Mouse (Mus musculus): ENCODE results near the gene Il17rd. TPM values are rescaled to one million over a fixed set of nuclear protein-coding genes. Genes with fewer than 3 reads are reported as not detected.

Il17rd gene
- polyA plus RNA-seq, 1 experiment from 2014 or later: 0.17 TPM

GRCm38 (mm10) chr14:27022876-27023275, 15.9 kb upstream of the Il17rd start:
- Histone ChIP-seq H3K4me1 (replicated peaks) (peaks cover 9% of the 10 kb centered on the region), H3K9me3 (replicated peaks) (no peaks in the 10 kb centered on the region), H3K9ac (no peak overlapping the region), H3K27me3 (no peaks in the 10 kb centered on the region), H3K4me2 (no peak overlapping the region), H3K27ac (no peak overlapping the region), H3K36me3 (no peaks in the 10 kb centered on the region), H3K4me3 (replicated peaks) (no peak overlapping the region)
- WGBS (ENCODE audit: insufficient replicate concordance): 28% methylated on average over 11 of the region's 11 CpGs
- ATAC-seq (ENCODE audit: low read depth) (no peak), DNase-seq (peak; percentile 41)

GRCm38 (mm10) chr14:27024664-27025063, 14.1 kb upstream of the Il17rd start:
- Histone ChIP-seq H3K4me1 (replicated peaks) (peaks cover 12% of the 10 kb centered on the region), H3K36me3 (no peaks in the 10 kb centered on the region), H3K27me3 (no peaks in the 10 kb centered on the region), H3K4me2 (no peak overlapping the region), H3K4me3 (replicated peaks) (no peak overlapping the region), H3K9me3 (replicated peaks) (no peaks in the 10 kb centered on the region), H3K9ac (no peak overlapping the region), H3K27ac (no peak overlapping the region)
- 9% methylated on average over 4 of the region's 4 CpGs for WGBS (ENCODE audit: insufficient replicate concordance)
- peak; percentile 74 for ATAC-seq (ENCODE audit: low read depth)
- DNase-seq: no peak

GRCm38 (mm10) chr14:27029771-27030173, 9.0 kb upstream of the Il17rd start:
- Histone ChIP-seq H3K27ac (no peak overlapping the region), H3K4me3 (replicated peaks) (no peak overlapping the region)
- no peak for ATAC-seq (ENCODE audit: low read depth)

GRCm38 (mm10) chr14:27031142-27031541, 7.6 kb upstream of the Il17rd start:
- Histone ChIP-seq H3K9ac (no peak overlapping the region), H3K4me1 (replicated peaks) (0 out of 2 replicates have a peak, but pooled peaks cover 3% of the 10 kb centered on the region), H3K4me3 (replicated peaks) (no peak overlapping the region), H3K27ac (no peak overlapping the region), H3K36me3 (no peaks in the 10 kb centered on the region), H3K9me3 (replicated peaks) (no peaks in the 10 kb centered on the region), H3K4me2 (no peak overlapping the region), H3K27me3 (no peaks in the 10 kb centered on the region; the same call in 1 of the 2 replicates)
- DNase-seq (peak; percentile 22), ATAC-seq (ENCODE audit: low read depth) (no peak)
- WGBS (ENCODE audit: insufficient replicate concordance): 13% methylated on average over 4 of the region's 4 CpGs

More at GRCm38 (mm10) chr14:27029771-27030173, 9.0 kb upstream of the Il17rd start:
- no peak for DNase-seq
- no peaks in the 10 kb centered on the region for H3K36me3 ChIP-seq
- no peaks in the 10 kb centered on the region for H3K9me3 ChIP-seq (replicated peaks)
- no peak overlapping the region for H3K4me2 ChIP-seq
- no peak overlapping the region for H3K9ac ChIP-seq
- no peaks in the 10 kb centered on the region; the same call in 1 of the 2 replicates for H3K27me3 ChIP-seq
- WGBS (ENCODE audit: insufficient replicate concordance): 3% methylated on average over 15 of the region's 15 CpGs
- H3K4me1 ChIP-seq (replicated peaks): 0 out of 2 replicates have a peak, but pooled peaks cover 4% of the 10 kb centered on the region

GRCm38 (mm10) chr14:27037513-27037912, 1.2 kb upstream of the Il17rd start:
- H3K27me3 ChIP-seq: peaks cover 54% of the 10 kb centered on the region
- H3K9me3 ChIP-seq (replicated peaks): no peaks in the 10 kb centered on the region
- DNase-seq (no peak), ATAC-seq (ENCODE audit: low read depth) (no peak)
- H3K4me1 ChIP-seq (replicated peaks): peaks cover 12% of the 10 kb centered on the region
- WGBS (ENCODE audit: insufficient replicate concordance): 50% methylated on average over 1 of the region's 1 CpGs
- no peak overlapping the region for H3K27ac ChIP-seq
- H3K4me3 ChIP-seq (replicated peaks): no peak overlapping the region
- H3K36me3 ChIP-seq: no peaks in the 10 kb centered on the region
- no peak overlapping the region for H3K9ac ChIP-seq
- no peak overlapping the region for H3K4me2 ChIP-seq

GRCm38 (mm10) chr14:27039281-27040248, 824 bp downstream of the Il17rd start:
- Histone ChIP-seq H3K9me3 (replicated peaks) (no peaks in the 10 kb centered on the region), H3K9ac (peak overlapping the region; percentile 33; the same call in 1 of the 2 replicates), H3K27me3 (peaks cover 72% of the 10 kb centered on the region), H3K27ac (no peak overlapping the region), H3K4me2 (peak overlapping the region; percentile 86), H3K36me3 (no peaks in the 10 kb centered on the region), H3K4me1 (replicated peaks) (peaks cover 12% of the 10 kb centered on the region), H3K4me3 (replicated peaks) (peak overlapping the region; percentile 67)
- 1% methylated on average over 59 of the region's 59 CpGs for WGBS (ENCODE audit: insufficient replicate concordance)
- no peak for DNase-seq
- ATAC-seq (ENCODE audit: low read depth): no peak

- H3K4me2 ChIP-seq: 0 out of 2 replicates have a peak overlapping the region, but pooled peaks have one; percentile 86
- H3K9me3 ChIP-seq (replicated peaks): no peaks in the 10 kb centered on the region
- H3K27me3 ChIP-seq: peaks cover 72% of the 10 kb centered on the region
- ATAC-seq (ENCODE audit: low read depth): no peak
- peaks cover 12% of the 10 kb centered on the region for H3K4me1 ChIP-seq (replicated peaks)
- no peak overlapping the region for H3K27ac ChIP-seq
- H3K36me3 ChIP-seq: no peaks in the 10 kb centered on the region
- H3K9ac ChIP-seq: no peak overlapping the region
- no peak for DNase-seq
- WGBS (ENCODE audit: insufficient replicate concordance): 13% methylated on average over 12 of the region's 12 CpGs
- no peak overlapping the region; the same call in 1 of the 2 replicates for H3K4me3 ChIP-seq (replicated peaks)
Observed at GRCm38 (mm10) chr14:27040451-27040850, 1.7 kb downstream of the Il17rd start.

- WGBS (ENCODE audit: insufficient replicate concordance): 30% methylated on average over 8 of the region's 8 CpGs
- no peak overlapping the region for H3K27ac ChIP-seq
- peaks cover 73% of the 10 kb centered on the region for H3K27me3 ChIP-seq
- peaks cover 12% of the 10 kb centered on the region for H3K4me1 ChIP-seq (replicated peaks)
- no peaks in the 10 kb centered on the region for H3K9me3 ChIP-seq (replicated peaks)
- no peak overlapping the region for H3K4me2 ChIP-seq
- ATAC-seq (ENCODE audit: low read depth) (no peak), DNase-seq (no peak)
- H3K36me3 ChIP-seq: no peaks in the 10 kb centered on the region
- no peak overlapping the region for H3K9ac ChIP-seq
- no peak overlapping the region for H3K4me3 ChIP-seq (replicated peaks)
Observed at GRCm38 (mm10) chr14:27042280-27042983, 3.7 kb downstream of the Il17rd start.

- no peak overlapping the region for H3K4me3 ChIP-seq (replicated peaks)
- H3K27ac ChIP-seq: no peak overlapping the region
- H3K9ac ChIP-seq: no peak overlapping the region
- no peak overlapping the region for H3K4me2 ChIP-seq
- peaks cover 12% of the 10 kb centered on the region for H3K4me1 ChIP-seq (replicated peaks)
- DNase-seq (no peak), ATAC-seq (ENCODE audit: low read depth) (no peak)
- peaks cover 65% of the 10 kb centered on the region for H3K27me3 ChIP-seq
- 58% methylated on average over 5 of the region's 5 CpGs for WGBS (ENCODE audit: insufficient replicate concordance)
- no peaks in the 10 kb centered on the region for H3K9me3 ChIP-seq (replicated peaks)
- H3K36me3 ChIP-seq: no peaks in the 10 kb centered on the region
Observed at GRCm38 (mm10) chr14:27043416-27043815, 4.7 kb downstream of the Il17rd start.

GRCm38 (mm10) chr14:27044221-27044966, 5.7 kb downstream of the Il17rd start:
- Histone ChIP-seq H3K27ac (no peak overlapping the region), H3K27me3 (peaks cover 55% of the 10 kb centered on the region), H3K4me3 (replicated peaks) (no peak overlapping the region), H3K36me3 (no peaks in the 10 kb centered on the region), H3K9me3 (replicated peaks) (no peaks in the 10 kb centered on the region), H3K4me2 (no peak overlapping the region), H3K9ac (no peak overlapping the region), H3K4me1 (replicated peaks) (peaks cover 4% of the 10 kb centered on the region)
- WGBS (ENCODE audit: insufficient replicate concordance): 2% methylated on average over 11 of the region's 11 CpGs
- ATAC-seq (ENCODE audit: low read depth): no peak
- no peak for DNase-seq

GRCm38 (mm10) chr14:27044967-27045361, 6.2 kb downstream of the Il17rd start:
- peak; percentile 50; the same call in 1 of the 2 replicates for ATAC-seq (ENCODE audit: low read depth)
- peaks cover 51% of the 10 kb centered on the region for H3K27me3 ChIP-seq
- 5% methylated on average over 2 of the region's 2 CpGs for WGBS (ENCODE audit: insufficient replicate concordance)

More at GRCm38 (mm10) chr14:27044967-27045361, 6.2 kb downstream of the Il17rd start:
- no peak for DNase-seq
- H3K4me1 ChIP-seq (replicated peaks): no peaks in the 10 kb centered on the region
- no peak overlapping the region for H3K4me2 ChIP-seq
- H3K4me3 ChIP-seq (replicated peaks): no peak overlapping the region
- no peaks in the 10 kb centered on the region for H3K36me3 ChIP-seq
- no peak overlapping the region for H3K9ac ChIP-seq
- no peaks in the 10 kb centered on the region for H3K9me3 ChIP-seq (replicated peaks)
- H3K27ac ChIP-seq: no peak overlapping the region

Measured in liver, embryonic 13.5 days (tissue).